Mouse (Mus musculus) heart, postnatal 0 days (tissue): ENCODE results near the gene Krr1. TPM values are rescaled to one million over a fixed set of nuclear protein-coding genes. Genes with fewer than 3 reads are reported as not detected.

Source experiments
- ATAC-seq: fragments of 200-750 bp; cut with Nextera tagmentation; 2 replicates; pipeline ENCODE4 v1.8.0; 2017; ENCODE audit warnings: low read depth, moderate number of reproducible peaks, moderate library complexity; ENCODE audit not compliant: insufficient read depth
- DNase-seq: peaks from one replicate; pipeline ENCODE4 v3.0.0-alpha.2; 2016; ENCODE audit warnings: low spot score
- H3K27ac ChIP-seq: fragments of 300-500 bp; sonication (generic); 2 replicates; pipeline ENCODE4 v1.5.1; 2014; ENCODE audit warnings: low read depth, mild to moderate bottlenecking
- H3K27me3 ChIP-seq: fragments of 300-500 bp; sonication (generic); 2 replicates; pipeline ENCODE4 v1.6.1; 2014; ENCODE audit warnings: low read length, mixed read lengths; ENCODE audit not compliant: control insufficient read depth, insufficient read depth
- H3K36me3 ChIP-seq: fragments of 300-500 bp; sonication (generic); replicated peaks from 2 replicates; pipeline ENCODE4 v1.6.1; 2014; ENCODE audit warnings: low read length, mixed read lengths; ENCODE audit not compliant: control insufficient read depth, insufficient read depth
- H3K4me1 ChIP-seq: fragments of 300-500 bp; sonication (generic); 2 replicates; pipeline ENCODE4 v1.6.1; 2014; ENCODE audit warnings: antibody characterized with exemption; ENCODE audit not compliant: control insufficient read depth, insufficient read depth
- H3K4me2 ChIP-seq: fragments of 300-500 bp; sonication (generic); 2 replicates; pipeline ENCODE4 v1.6.1; 2014; ENCODE audit warnings: low read depth, mild to moderate bottlenecking, low read length, moderate library complexity
- H3K4me3 ChIP-seq: fragments of 300-500 bp; sonication (generic); 2 replicates; pipeline ENCODE4 v1.5.1; 2014; ENCODE audit warnings: low read depth, low read length
- H3K9ac ChIP-seq: fragments of 300-500 bp; sonication (generic); replicated peaks from 2 replicates; pipeline ENCODE4 v1.6.1; 2014; ENCODE audit warnings: low read depth, low read length, mixed read lengths
- H3K9me3 ChIP-seq: fragments of 300-500 bp; sonication (generic); replicated peaks from 2 replicates; pipeline ENCODE4 v1.6.1; 2016; ENCODE audit warnings: low read length; ENCODE audit not compliant: control insufficient read depth
- CTCF ChIP-seq: IDR thresholded peaks from 2 replicates; pipeline ENCODE4 v1.5.1; 2016; ENCODE audit warnings: antibody characterized with exemption, control low read depth, low read depth
- EP300 ChIP-seq: IDR thresholded peaks from 2 replicates; pipeline ENCODE4 v1.6.1; 2016; ENCODE audit warnings: antibody characterized with exemption, low read depth
- WGBS: fragments of 180-500 bp; shearing (Covaris S2); extraction: QIAGEN DNeasy Blood & Tissue Kit; methylation state at CpG from one replicate; pipeline ENCODE4 v1.1.7; 2014; 5-methylcytosine and 5-hydroxymethylcytosine counted together
- polyA plus RNA-seq: library from polyadenylated mRNA; unstranded; fragments of >200 nt; fragmentation: Nextera tagmentation; extraction: Ambion mirVana; gene quantifications from 2 replicates; pipeline ENCODE4 v1.2.1, GENCODE M21; 2015
- total RNA-seq: library from RNA; depleted of rRNA; stranded (reverse); fragments of >200 nt; gene quantifications from 2 replicates; pipeline ENCODE4 v1.2.3, GENCODE M21; 2014; ENCODE audit warnings: low replicate concordance; rRNA removed

Gene Krr1
- total RNA-seq = 14.9 and 15.9 TPM in 2 replicates
- polyA plus RNA-seq = 15.3 and 16.0 TPM in 2 replicates

DNA sequence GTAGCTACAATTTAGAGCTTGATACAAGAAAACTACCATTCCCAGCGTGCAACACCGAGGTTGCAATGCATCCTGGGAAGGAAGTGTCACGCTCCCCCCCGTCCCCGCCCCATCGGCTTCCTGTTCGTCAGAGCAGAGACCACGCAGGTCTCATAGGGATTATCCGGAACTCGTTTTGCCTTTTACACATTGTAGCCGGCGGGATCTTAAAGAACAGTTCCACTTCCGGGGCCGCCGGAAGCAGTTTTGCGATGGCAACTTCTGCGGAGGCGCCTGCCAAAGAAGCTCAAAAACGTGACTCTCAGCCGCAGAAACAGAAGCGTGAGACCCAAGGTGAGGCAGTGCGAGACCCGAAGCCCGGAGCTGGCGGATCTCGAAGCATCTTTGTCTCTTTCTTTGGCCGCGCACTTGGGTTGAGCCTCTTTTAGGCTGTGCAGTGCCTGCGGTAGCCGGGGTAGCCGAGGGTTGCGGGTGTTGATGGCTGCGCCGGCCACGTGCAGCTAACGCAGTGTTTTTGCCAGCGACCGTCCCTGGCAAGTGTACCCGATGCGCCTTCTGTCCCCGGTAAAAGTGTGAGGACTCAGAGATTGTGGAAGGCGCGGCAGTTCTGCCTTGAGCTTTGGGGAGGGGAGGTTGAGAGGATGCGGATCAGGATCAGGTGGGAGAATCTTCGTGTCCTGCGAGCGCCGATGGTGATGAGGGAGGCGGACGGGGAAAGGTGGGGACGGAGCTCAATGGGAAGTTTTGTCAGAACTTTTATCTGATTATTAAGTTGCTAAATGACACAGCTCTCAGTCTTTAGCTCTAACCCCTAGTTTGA is at the start of gene Krr1:
Gene Krr1 (plus strand): TSS at position 123 of the 820 bp plus-strand sequence.
- Histone ChIP-seq H3K4me3 (peak within 1 kb of the TSS; percentile 87), H3K36me3 (peaks cover 10% of the 10 kb centered on the region; the same call in 1 of the 2 replicates), H3K27ac (peak within 1 kb of the TSS; percentile 82), H3K9ac (peak within 1 kb of the TSS; percentile 82), H3K4me1 (peaks cover 8% of the 10 kb centered on the region), H3K9me3 (peaks cover 4% of the 10 kb centered on the region; the same call in 1 of the 2 replicates), H3K4me2 (peak within 1 kb of the TSS; percentile 94), H3K27me3 (no peaks in the 10 kb centered on the region)
- ATAC-seq (peak; percentile 99), DNase-seq (peak; percentile 96)
- under 1% methylated on average over 51 of the region's 51 CpGs for WGBS
- no peak for TF ChIP-seq CTCF
- peak; percentile 80 for TF ChIP-seq EP300

DNA sequence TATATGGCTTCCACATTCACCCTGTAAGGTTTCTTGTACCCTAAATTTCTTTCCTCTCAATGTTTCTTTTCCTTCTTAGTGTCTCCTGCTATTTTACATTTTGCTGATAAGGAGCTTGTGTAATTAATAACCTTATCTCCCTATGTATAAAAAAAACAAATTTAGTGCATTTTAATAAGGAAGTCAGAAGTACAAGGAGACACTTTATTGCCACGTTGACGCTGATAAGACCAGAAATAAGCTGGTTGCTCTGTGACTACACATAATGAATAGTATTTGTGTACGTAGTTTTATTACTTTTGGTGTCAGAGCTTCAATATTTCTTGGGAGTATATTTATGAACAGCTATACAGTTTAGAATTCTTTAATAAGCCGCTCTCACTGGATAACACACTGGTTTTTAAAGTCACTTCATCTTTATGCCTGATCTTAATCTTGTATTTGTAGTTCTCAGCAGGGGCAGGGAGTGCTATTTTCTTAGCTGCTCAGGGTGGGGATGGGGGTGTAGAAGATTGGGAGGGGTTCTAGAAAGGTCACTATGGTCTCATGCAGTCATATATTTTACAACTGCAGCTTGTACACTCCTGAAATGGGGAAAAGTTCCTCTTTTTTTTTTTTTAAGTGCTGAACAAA is 48.8 kb upstream of the Krr1 start:
- H3K27ac ChIP-seq = no peak overlapping the region
- TF ChIP-seq EP300 (no peak), CTCF (no peak)

DNA sequence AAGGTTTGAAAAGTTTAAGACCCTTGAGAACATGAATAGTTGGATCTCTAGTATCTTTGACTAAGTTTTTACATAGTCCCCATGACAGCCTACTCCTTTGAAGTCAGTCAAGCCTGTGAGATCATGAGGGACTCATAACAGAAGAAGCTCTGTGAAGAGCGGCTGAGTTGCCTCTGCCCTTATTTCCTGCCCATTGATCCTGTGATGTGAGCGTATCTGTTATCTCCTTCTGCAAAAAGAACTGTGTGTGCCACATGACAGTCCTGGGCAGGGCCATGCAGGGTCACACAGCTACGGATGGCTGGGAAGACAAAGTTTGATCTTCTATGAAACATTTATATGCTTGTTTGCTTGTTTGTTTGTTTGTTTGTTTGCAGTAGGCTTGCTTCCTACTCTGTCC is 48.3 kb upstream of the Krr1 start:
- no peaks in the 10 kb centered on the region for H3K27me3 ChIP-seq
- DNase-seq = no peak
- no peak overlapping the region for H3K9ac ChIP-seq
- no peak for ATAC-seq
- 66% methylated on average over 3 of the region's 3 CpGs for WGBS
- no peak overlapping the region for H3K4me2 ChIP-seq
- no peak overlapping the region for H3K4me3 ChIP-seq
- TF ChIP-seq CTCF (no peak), EP300 (no peak)
- H3K9me3 ChIP-seq = no peaks in the 10 kb centered on the region
- H3K4me1 ChIP-seq = 0 out of 2 replicates have a peak, but pooled peaks cover 3% of the 10 kb centered on the region
- H3K27ac ChIP-seq = no peak overlapping the region
- no peaks in the 10 kb centered on the region for H3K36me3 ChIP-seq

More for the DNA sequence above, 48.8 kb upstream of the Krr1 start:
- no peaks in the 10 kb centered on the region for H3K27me3 ChIP-seq
- 75% methylated on average over 4 of the region's 4 CpGs for WGBS
- H3K4me3 ChIP-seq = no peak overlapping the region
- no peaks in the 10 kb centered on the region for H3K9me3 ChIP-seq
- ATAC-seq = no peak
- no peak overlapping the region for H3K9ac ChIP-seq
- H3K4me2 ChIP-seq = no peak overlapping the region
- no peak for DNase-seq
- H3K36me3 ChIP-seq = no peaks in the 10 kb centered on the region
- H3K4me1 ChIP-seq = 0 out of 2 replicates have a peak, but pooled peaks cover 3% of the 10 kb centered on the region

DNA sequence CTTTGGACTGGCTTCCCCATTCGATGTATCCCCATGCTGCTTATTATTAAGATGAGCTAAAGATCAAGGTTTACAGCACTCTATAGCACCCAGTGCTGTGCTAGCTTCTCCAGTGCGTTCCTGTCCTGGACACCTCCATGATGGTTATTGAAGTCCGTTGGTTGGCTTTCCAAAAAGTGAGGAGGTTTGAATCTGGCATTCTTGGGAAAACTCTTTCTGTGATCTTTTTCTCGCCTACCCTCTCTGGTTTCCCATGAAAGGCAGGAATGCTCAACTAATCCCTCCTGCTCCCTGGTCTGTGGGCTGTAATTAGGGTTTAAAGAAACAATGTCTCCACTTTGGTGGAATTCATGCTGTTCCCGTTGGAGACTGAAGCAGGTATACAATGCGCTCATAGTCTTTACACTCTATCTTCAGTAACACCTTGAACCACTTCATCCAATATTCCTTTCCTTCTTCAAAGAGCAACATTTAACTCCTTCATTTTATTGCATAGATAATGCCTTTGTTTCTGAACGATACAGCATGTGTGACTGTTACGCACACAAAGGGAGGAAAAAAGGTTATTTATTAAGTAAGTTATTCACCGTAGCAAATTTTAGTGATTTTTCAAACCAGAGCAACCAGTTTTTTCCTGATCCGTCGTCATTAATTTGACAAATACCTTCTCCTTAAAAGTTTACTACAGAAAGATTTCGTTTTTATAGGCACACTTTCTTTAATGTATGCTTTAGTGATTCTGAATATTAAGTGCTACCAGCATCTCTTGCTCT is 47.6 kb upstream of the Krr1 start:
- no peak for DNase-seq
- Histone ChIP-seq H3K4me3 (no peak overlapping the region), H3K4me2 (0 out of 2 replicates have a peak overlapping the region, but pooled peaks have one; percentile 8), H3K4me1 (no peaks in the 10 kb centered on the region), H3K27me3 (no peaks in the 10 kb centered on the region), H3K9me3 (no peaks in the 10 kb centered on the region), H3K36me3 (no peaks in the 10 kb centered on the region), H3K27ac (no peak overlapping the region), H3K9ac (no peak overlapping the region)
- no peak for ATAC-seq
- TF ChIP-seq EP300 = no peak
- no peak for TF ChIP-seq CTCF
- 69% methylated on average over 12 of the region's 12 CpGs for WGBS

DNA sequence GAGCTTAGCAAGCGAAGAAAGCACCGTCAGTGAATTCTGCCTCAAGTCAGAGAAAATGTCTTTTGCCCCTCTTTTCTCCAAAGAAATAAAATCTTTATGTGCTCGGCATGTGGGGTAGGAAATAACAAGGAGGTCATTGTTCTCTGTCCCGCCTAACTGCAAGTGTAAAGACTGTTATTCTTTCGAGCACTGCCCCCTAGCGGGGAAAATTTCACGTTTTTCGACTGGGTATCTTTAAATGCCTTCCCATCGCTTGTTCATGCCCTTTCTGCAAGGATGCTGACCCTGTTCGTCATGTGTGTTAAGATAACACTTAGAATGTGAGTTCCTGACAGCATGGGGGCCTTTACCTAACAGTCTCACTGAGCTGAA is 47.0 kb upstream of the Krr1 start:
- Histone ChIP-seq H3K27me3 (no peaks in the 10 kb centered on the region), H3K36me3 (no peaks in the 10 kb centered on the region), H3K4me3 (no peak overlapping the region), H3K4me1 (no peaks in the 10 kb centered on the region), H3K9ac (no peak overlapping the region), H3K4me2 (0 out of 2 replicates have a peak overlapping the region, but pooled peaks have one; percentile 8), H3K27ac (no peak overlapping the region), H3K9me3 (no peaks in the 10 kb centered on the region)
- TF ChIP-seq CTCF = peak; percentile 71
- TF ChIP-seq EP300 = no peak
- ATAC-seq (peak; percentile 70; the same call in 1 of the 2 replicates), DNase-seq (peak; percentile 79)
- whole genome bisulfite sequencing = 4% methylated on average over 10 of the region's 10 CpGs
